Mouse (Mus musculus): Measurements from ENCODE around the gene Nin.

Gene Nin

DNA sequence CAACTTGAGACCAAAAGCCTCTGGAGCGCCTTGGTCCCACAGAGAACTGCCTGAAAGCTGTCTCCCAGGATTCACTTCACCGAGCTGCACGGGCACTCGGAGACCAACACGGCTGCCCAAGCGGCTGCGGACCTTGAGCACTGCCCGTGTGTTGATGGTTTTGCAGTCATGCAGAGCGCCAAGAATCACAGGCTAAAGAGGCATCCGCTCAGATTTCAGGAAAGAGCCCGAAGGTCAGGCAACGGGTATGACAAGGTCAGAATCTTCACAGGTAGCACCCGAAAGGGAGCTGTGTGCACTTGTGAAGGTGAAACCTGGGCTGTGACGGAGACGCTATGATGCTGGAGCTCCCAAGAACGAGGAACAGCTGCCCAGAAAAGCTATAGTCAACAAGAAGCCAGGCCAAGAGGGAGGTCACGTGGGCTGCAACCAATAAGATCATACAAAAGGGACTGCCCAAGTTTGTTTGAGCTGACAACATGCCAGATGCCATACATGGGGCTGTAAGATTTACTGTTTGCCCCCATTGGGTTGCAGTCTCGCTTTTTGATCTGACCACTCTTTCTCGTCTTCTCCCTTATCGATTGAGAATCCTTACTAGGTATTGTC lies 21.2 kb upstream of the Nin start:
- ChIA-PET CTCF (no interaction called here), POLR2A (interaction anchor here in 2 of 4 experiments (0.5 to 0.9 kb wide), 2 partner anchors 11 to 80 kb away, joined by 3 read pairs; no protein-coding TSS in a partner anchor)

DNA sequence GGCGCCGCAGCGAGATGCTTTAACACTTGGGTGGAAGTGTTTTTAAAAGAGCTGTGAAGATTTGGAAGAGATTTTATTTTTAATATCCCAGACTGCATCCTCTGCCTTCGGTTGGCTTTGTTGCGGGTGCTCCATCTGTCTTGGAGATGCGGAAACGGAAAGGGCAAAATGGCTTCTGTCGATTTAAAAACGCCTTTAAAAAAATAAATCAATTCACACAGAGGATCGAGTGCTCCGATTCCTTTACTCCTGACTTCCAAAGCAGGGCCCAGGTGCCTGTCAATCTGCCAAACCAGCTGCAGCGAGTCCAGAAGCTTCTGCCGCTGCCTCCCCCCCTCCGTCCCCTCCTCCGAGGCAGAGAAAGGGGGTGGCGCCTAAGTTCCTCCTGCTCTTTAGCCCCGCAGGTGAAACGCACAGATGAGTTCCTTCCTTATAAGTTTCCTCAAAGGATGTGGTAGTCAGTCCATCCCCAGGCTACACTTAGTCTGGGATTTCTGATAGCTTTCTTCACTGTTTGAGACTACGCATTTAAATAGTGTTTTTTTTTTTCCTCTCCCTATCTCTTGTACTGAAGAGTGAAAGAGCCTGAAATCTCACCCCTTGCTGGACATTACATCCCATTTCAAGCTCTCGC lies 17.6 kb upstream of the Nin start:
- POLR2A ChIA-PET = interaction anchor here in 2 of 4 experiments (0.9 to 1.7 kb wide), 4 partner anchors 10 to 23 kb away, joined by 3 to 6 read pairs (median 4); no protein-coding TSS in a partner anchor

DNA sequence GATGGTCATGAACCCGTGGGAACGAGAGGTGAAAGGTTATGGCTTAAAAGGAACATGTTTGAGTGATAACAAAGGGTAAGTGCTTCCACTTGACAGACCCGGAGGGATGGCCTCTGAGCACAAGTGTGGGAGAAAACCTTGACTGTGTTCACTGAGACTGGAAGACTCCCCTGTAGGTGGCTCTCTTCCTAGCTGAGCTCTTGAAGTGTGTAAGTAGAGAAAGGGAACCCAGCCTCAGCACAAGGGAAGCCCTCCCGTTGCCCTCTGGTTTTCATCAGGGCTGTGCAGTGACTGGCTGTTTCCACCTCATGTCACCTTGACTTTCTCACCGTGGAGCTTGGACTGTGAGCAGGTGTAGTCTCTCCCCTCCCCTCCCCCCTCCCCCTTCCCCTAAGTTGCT lies 15.6 kb upstream of the Nin start:
- ChIA-PET POLR2A (interaction anchor here in 2 of 4 experiments (0.7 to 1.9 kb wide), 7 partner anchors 9 to 55 kb away, joined by 3 to 12 read pairs (median 4); partner anchors contain the start of gene Abhd12b (in 1 of the 2)), CTCF (interaction anchor here in 3 of 4 experiments (0.6 to 1.6 kb wide), 6 partner anchors 10 to 147 kb away, joined by 3 to 5 read pairs (median 3); partner anchors contain the start of gene Nin (in 1 of the 3))

More for the DNA sequence above, 17.6 kb upstream of the Nin start:
- CTCF ChIA-PET = interaction anchor here in 1 of 4 experiments (0.7 kb wide), 1 partner anchor 238 kb away, joined by 3 read pairs; no protein-coding TSS in a partner anchor

DNA sequence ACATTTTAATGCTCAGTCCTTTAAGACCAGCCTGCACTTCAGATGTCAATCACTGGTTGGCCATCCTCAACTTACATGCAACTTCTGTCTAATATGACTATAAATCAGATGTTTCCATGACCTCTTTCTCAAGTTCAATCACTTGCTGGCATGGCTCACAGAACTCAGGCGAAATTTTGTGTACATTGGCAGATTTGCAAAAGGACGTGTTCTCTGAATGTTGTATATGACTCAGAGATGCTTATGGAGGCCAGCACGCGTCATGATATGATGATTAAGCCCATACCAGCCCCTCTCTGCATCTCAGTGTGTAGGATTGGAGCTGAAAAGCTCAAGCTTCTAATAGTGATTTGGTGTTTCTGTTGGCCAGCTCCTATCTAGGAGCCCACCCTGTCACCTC lies 13.1 kb upstream of the Nin start:
- CTCF ChIA-PET = no interaction called here
- POLR2A ChIA-PET = no interaction called here

DNA sequence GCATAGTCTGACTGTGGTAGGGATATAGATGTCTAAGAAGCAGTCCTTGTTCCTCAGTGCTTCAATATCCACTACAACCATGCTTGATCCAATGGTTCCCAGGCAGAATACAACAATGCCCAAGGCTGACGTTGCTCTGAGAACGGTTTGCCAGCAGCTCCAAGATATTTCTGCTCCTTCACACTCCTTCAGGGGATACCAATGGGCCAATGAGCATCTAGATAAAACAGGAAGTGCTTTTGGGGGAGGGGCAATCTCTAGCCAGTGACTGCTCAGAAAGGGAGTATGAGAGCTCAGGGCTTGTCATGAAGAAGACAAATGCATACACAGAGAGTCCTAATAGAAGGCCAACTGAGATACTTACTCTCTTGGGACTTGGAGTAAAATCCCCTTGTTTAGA lies 6.0 kb upstream of the Nin start:
- POLR2A ChIA-PET = interaction anchor here in 1 of 4 experiments (1.3 kb wide), 1 partner anchor 10 kb away, joined by 3 read pairs; no protein-coding TSS in a partner anchor
- CTCF ChIA-PET = interaction anchor here in 1 of 4 experiments (0.7 kb wide), 1 partner anchor 722 kb away, joined by 3 read pairs; no protein-coding TSS in a partner anchor

DNA sequence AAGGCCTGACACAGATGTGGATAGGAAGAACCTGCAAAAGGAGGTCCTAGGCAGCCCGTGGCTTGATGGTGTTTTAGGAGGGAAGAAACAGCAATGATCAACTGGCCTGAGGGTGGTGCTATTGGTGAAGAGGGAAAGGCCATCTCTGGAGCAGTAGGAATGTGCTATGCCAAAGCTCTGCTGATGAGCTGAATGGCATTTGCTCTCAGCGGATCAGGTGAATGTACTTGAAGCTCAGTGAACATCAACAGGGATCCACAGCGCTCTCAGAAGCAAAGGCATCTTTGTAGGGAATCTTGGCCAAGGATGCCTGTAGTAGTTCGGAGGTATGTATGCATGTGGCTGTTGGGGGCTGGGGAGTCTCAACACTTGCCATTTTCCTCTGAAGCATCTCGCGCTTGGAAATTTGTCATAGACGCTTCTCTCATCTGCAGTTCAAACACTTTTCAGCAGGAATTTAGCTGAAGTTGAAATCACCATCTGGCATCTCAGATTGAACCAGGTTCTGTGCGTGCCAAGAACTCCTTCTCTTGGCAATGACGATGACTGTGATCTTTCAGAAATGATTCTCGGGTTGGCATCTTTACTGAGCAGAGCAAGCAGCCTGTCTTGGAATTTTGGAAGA lies 5.3 kb upstream of the Nin start:
- ChIA-PET POLR2A (interaction anchor here in 1 of 4 experiments (1.3 kb wide), 1 partner anchor 11 kb away, joined by 3 read pairs; no protein-coding TSS in a partner anchor), CTCF (interaction anchor here in 2 of 4 experiments (0.6 kb wide), 2 partner anchors 10 to 248 kb away, joined by 3 read pairs; no protein-coding TSS in a partner anchor)

DNA sequence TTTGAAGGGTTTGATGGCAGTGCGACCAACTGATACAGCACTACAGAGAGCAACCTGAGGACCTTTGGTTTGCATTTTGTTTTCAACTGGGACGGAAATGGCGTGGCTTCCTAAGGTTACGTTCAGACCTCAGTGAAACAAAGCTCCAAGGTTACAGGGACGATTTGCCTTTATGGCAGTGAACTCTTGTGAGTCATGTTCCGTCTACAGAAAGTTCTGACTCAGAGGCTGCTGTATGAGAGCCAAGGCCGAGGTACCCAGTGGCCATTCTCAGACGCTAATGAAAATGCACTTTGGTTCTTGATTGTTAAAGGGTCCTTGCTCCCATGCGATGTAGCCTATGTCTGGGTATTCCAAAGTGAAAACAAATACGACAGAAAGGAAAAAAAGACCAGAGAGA lies 3.6 kb upstream of the Nin start:
- POLR2A ChIA-PET = interaction anchor here in 1 of 4 experiments (0.8 to 1.6 kb wide), 3 partner anchors 11 to 15 kb away, joined by 3 to 6 read pairs (median 3); no protein-coding TSS in a partner anchor

DNA sequence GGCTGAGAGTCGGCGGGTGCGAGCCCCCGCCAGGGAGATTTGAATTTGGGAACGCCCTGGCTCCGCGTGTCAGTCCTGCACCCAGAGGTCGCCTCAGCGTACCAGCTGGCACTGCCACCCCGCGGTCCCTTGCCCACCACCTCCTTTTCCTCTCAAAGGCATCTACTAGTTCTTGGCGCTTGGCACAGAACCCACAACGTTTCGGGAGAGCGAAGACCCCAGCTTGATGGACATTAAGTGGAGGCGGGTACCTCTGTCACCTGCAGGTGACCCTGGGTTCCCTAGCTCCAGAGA lies 1.5 kb downstream of the Nin start:
- ChIA-PET CTCF (no interaction called here), POLR2A (interaction anchor here in 2 of 4 experiments (1.1 to 2.2 kb wide), 4 partner anchors 15 to 884 kb away, joined by 4 to 7 read pairs (median 5); partner anchors contain the start of gene Pole2 (in 1 of the 2))

More for the DNA sequence above, 3.6 kb upstream of the Nin start:
- CTCF ChIA-PET = no interaction called here

DNA sequence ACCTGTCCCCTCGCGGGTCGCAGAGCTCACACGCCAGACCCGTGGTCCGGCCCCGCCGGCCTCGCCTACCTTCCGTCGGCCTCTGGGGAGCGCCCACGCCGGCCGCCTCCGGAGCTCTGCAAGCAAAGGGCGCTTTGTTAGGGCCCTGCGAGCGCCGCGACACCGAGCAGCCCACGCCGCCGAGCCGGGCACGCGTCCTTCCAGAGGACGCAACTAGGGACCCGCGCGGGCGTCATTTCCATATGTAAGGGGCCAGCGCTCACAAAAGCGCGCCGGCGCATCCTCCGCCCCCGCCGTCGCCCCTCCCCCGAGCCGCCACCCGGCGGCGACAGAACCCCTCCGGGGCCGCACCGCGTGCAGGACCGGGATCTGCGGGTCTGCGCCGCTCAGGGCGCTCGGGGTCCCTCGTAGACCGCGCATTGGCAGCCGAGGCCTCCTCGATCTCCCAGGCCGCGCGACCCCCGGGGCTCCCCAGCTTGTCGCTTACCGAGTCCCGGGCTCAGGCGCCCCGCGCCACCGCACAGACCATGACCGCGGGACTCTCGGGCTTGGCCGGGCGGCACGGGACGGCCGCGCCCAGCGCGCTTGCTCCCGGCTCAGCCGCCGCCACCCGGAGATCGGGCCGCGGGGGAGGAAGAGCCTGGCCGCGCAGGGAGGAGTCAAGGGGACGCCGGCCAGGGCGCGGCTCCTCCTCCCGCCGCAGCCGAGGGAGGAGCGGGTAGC lies 2.0 kb downstream of the Nin start:
- ChIA-PET CTCF (interaction anchor here in 2 of 4 experiments (0.8 to 1.7 kb wide), 3 partner anchors 29 to 34 kb away, joined by 3 to 6 read pairs (median 5); no protein-coding TSS in a partner anchor), POLR2A (interaction anchor here in 3 of 4 experiments (0.6 to 2.2 kb wide), 11 partner anchors 9 to 884 kb away, joined by 3 to 8 read pairs (median 4); partner anchors contain the start of genes Frmd6 (in 1 of the 3) and Pole2 (in 1 of the 3))

DNA sequence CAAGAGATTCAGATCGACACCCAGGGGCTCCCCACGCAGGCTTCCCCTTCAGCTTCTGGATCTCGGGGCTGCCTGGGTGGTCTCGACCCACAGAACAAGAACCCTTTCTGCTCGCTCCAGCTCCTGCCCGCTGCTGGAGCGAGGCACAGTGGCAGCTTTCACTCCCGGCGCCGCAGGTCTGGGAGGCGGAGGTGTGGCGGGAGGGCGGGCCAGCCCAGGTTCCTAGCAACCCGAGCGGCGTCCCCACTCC lies 2.5 kb downstream of the Nin start:
- POLR2A ChIA-PET = interaction anchor here in 3 of 4 experiments (0.5 to 2.2 kb wide), 14 partner anchors 8 to 883 kb away, joined by 3 to 8 read pairs (median 4); partner anchors contain the start of genes Pole2 (in 2 of the 3) and Frmd6 (in 1 of the 3)
- CTCF ChIA-PET = interaction anchor here in 3 of 4 experiments (0.7 to 1.7 kb wide), 4 partner anchors 30 to 34 kb away, joined by 3 to 7 read pairs (median 6); no protein-coding TSS in a partner anchor

DNA sequence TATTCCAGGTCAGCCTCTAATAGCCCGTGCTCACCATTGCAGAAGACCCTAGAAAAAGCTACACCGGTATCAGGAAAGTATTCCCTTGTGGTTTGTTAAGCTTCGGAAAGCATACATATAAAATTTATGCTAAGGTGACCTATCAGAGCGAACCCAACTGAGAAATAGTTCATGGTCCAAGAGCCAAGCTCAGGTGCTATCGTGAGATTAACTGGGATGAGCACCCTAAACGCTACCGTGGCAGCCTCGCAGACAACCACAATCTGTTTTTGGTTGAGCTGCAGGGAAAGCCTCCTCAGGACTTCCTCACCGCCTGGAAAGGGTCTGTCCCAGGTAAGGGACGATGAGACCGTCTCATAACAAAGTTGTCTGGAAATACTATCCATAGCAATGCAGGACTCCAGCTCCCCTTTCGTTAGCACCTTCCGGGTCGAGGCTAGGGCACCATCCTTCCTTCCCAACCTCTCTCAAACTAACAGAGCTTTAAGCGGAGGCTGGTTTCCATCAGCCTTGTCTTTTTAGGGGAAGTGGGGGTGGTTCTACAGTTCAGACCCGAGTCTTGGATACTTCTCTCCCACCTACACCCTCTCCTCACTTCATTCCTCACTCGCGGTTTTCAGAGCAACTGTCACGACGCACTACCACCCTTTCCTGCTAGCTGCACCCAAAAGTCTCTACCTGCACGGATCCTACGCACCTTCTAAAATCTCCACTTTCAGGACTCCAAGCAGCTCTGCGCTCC lies 3.0 kb downstream of the Nin start:
- CTCF ChIA-PET = interaction anchor here in 3 of 4 experiments (0.7 to 1.7 kb wide), 5 partner anchors 30 to 353 kb away, joined by 3 to 7 read pairs (median 5); no protein-coding TSS in a partner anchor
- POLR2A ChIA-PET = interaction anchor here in 3 of 4 experiments (0.5 to 2.2 kb wide), 15 partner anchors 8 to 883 kb away, joined by 3 to 8 read pairs (median 4); partner anchors contain the start of genes Pole2 (in 2 of the 3) and Frmd6 (in 1 of the 3)

DNA sequence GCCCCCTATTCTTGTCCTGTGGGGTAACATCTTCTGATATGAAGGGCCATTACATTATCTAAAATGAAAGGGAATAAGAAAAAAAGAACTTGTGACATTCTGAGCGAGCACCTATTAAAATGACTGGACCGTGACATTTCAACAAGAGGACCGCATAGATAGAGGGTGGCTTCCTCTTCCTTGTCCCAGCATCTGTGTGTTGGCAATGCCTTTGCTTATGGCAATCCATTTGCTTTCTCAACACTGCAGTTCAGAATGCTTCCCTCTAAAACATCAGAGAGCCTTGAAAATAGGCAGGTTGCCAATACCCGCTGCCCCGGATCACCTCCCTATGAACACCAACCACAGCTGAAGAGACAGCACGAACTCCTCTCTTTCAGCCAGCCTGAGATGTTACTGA lies 3.6 kb downstream of the Nin start:
- ChIA-PET CTCF (interaction anchor here in 1 of 4 experiments (0.8 to 1.7 kb wide), 2 partner anchors 31 to 352 kb away, joined by 3 to 5 read pairs; no protein-coding TSS in a partner anchor), POLR2A (interaction anchor here in 2 of 4 experiments (0.8 to 2.2 kb wide), 8 partner anchors 7 to 882 kb away, joined by 4 to 8 read pairs (median 4); partner anchors contain the start of genes Pole2 (in 2 of the 2) and Frmd6 (in 1 of the 2))

DNA sequence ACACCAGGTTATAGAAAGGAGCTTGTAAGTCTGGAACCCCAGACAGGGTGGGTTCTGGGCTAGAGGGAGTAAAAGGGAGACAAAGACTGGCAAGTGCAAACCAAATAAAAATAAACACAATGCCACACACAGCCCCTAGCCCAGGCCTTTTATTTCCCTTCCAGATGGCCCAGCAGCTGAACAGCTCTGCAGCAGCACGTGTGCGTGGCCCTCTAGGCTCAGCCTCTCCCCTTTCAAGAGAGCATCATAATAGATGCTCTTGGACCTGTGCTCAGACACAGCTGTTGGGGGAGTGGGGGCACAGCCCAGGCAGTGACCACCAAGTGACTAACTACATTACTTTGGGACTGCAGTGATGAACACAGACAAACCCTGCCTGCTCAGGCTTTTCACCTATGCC lies 5.4 kb downstream of the Nin start:
- POLR2A ChIA-PET = interaction anchor here in 3 of 4 experiments (0.7 to 1.0 kb wide), 4 partner anchors 10 to 22 kb away, joined by 3 to 6 read pairs (median 6); no protein-coding TSS in a partner anchor
- CTCF ChIA-PET = interaction anchor here in 1 of 4 experiments (0.6 kb wide), 1 partner anchor 21 kb away, joined by 5 read pairs; no protein-coding TSS in a partner anchor

DNA sequence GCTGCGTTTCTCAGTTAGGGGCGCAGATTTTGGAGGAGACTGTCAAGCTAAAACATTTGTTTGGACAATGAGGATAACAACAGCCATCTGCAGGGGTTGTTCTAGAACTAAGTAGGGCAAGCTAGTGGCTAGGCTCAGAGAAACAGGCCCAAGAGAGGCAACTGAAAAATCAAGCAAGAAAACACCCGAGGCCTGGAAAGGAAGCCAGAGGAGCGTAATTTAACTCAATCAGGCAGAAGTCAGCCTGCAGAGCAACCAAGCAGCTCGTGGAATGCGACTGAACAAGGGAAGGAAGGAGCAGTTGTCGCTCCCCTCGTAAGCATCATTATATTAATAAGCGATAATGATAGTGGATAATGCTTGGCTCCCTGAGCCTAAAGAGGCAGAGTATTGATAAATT lies 7.0 kb downstream of the Nin start:
- POLR2A ChIA-PET = interaction anchor here in 1 of 4 experiments (1.0 kb wide), 1 partner anchor 10 kb away, joined by 4 read pairs; no protein-coding TSS in a partner anchor

DNA sequence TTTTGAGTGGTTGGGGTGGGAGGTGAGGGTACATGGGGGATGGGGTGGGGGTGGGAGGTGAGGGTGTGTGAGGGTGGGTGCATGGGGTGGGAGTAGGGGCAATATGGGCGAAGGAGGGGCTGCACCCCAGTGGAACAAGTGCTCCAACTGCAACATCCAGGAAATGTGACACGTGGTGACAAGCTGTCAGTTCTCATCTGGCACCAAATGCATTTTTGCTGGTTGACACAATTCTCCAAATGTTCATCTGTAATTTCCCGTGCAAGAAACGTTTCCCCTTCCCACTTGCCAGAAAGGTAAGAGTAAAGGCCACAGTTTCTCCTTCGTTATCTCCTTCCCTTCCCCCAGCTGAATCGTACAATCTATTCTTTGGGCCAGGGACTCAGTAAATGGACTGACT lies 7.6 kb downstream of the Nin start:
- POLR2A ChIA-PET = interaction anchor here in 1 of 4 experiments (0.6 to 1.0 kb wide), 4 partner anchors 10 to 677 kb away, joined by 3 to 4 read pairs (median 4); no protein-coding TSS in a partner anchor
- CTCF ChIA-PET = interaction anchor here in 1 of 4 experiments (1.4 kb wide), 1 partner anchor 35 kb away, joined by 3 read pairs; no protein-coding TSS in a partner anchor

More for the DNA sequence above, 7.0 kb downstream of the Nin start:
- CTCF ChIA-PET = interaction anchor here in 1 of 4 experiments (1.4 kb wide), 1 partner anchor 34 kb away, joined by 3 read pairs; no protein-coding TSS in a partner anchor

DNA sequence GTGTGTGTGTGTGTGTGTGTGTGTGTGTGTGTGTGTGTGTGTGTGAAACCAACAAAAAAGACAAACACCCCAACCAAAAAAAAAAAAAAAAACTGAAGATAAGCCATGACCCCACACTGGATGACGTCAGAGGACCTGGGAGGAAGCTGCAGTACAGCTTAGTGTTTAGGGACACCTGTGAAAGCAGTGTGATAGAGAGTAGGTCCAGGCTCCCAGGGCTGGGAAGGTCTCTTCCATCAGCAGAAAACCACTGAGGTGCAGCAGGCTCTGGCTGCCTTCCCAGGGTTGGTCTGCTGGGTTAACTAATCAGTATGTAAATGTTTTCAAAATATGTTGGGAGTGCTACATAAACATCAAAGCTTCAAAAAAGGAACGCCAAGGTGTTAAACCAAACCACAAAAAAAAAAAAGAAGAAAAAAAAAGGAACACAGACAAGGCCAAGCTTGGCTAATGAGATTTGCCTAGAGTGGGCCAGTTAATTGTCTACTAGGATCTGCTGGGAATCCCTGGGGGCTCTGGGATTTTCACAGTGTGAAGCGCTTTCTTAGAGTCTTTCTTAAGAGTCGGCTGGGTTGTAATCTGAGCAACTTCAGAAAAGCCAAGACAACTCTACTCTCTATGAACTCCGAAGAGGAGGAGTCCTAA lies 8.6 kb downstream of the Nin start:
- ChIA-PET POLR2A (interaction anchor here in 1 of 4 experiments (0.8 to 1.4 kb wide), 4 partner anchors 9 to 24 kb away, joined by 3 to 5 read pairs (median 4); no protein-coding TSS in a partner anchor), CTCF (interaction anchor here in 2 of 4 experiments (0.6 kb wide), 2 partner anchors 28 to 54 kb away, joined by 4 to 6 read pairs; no protein-coding TSS in a partner anchor)

All from embryonic stem cell, embryonic (primary cell).